Mouse (Mus musculus) MEL (cell line): ENCODE measurements around the gene Appbp2. TPM values are rescaled to one million over a fixed set of nuclear protein-coding genes. Genes with fewer than 3 reads are reported as not detected.

Source experiments
- DNase-seq: peaks from one replicate; pipeline ENCODE4 v3.0.0; 2011; ENCODE audit warnings: low read depth, low spot score
- H3K27ac ChIP-seq: 2 replicates; pipeline ENCODE4 v1.5.1; 2012; ENCODE audit warnings: low read depth, mild to moderate bottlenecking, control low read depth, low read length, moderate library complexity; ENCODE audit not compliant: control insufficient read depth
- H3K27me3 ChIP-seq, 2 experiments: fragments of 150-350 bp in 1 of 2; sonication (generic) in 1 of 2; 2 replicates each; pipeline ENCODE4 v1.6.1; 2012; ENCODE audit warnings: low read length in 2 of 2, mild to moderate bottlenecking in 2 of 2, improper control_type of control experiment in 1 of 2, moderate library complexity in 1 of 2; ENCODE audit not compliant: insufficient read depth in 2 of 2, control insufficient read depth in 1 of 2
- H3K36me3 ChIP-seq, 2 experiments: 2 replicates each; pipeline ENCODE4 v1.6.1; 2012 to 2014; ENCODE audit warnings: low read length in 2 of 2, improper control_type of control experiment in 1 of 2, inconsistent platforms in 1 of 2, mild to moderate bottlenecking in 1 of 2; ENCODE audit not compliant: insufficient read depth in 2 of 2, control insufficient read depth in 1 of 2
- H3K4me1 ChIP-seq, 2 experiments: fragments of 150-350 bp in 1 of 2; sonication (generic) in 1 of 2; 2 replicates each; pipeline ENCODE4 v1.6.1; 2012; ENCODE audit warnings: low read length in 2 of 2, improper control_type of control experiment in 1 of 2, mild to moderate bottlenecking in 1 of 2; ENCODE audit not compliant: insufficient read depth in 2 of 2, control insufficient read depth in 1 of 2
- H3K4me3 ChIP-seq, 2 experiments: fragments of 150-350 bp in 1 of 2; sonication (generic) in 1 of 2; 2 replicates each; pipeline ENCODE4 v1.5.1; 2012; ENCODE audit warnings: low read depth in 2 of 2, low read length in 2 of 2, mild to moderate bottlenecking in 2 of 2, moderate library complexity in 2 of 2, control low read depth in 1 of 2, improper control_type of control experiment in 1 of 2; ENCODE audit not compliant: control insufficient read depth in 1 of 2, insufficient read depth in 1 of 2
- H3K79me2 ChIP-seq: 2 replicates; pipeline ENCODE4 v1.6.1; 2012; ENCODE audit warnings: mild to moderate bottlenecking, low read length, moderate library complexity; ENCODE audit not compliant: control insufficient read depth, poor library complexity, insufficient read depth
- H3K9ac ChIP-seq: 2 replicates; pipeline ENCODE4 v1.6.1; 2012; ENCODE audit warnings: low read depth, mild to moderate bottlenecking, control low read depth, low read length, moderate library complexity; ENCODE audit not compliant: control insufficient read depth, poor library complexity, severe bottlenecking
- H3K9me3 ChIP-seq: fragments of 150-350 bp; sonication (generic); replicated peaks from 2 replicates; pipeline ENCODE4 v1.6.1; 2012; ENCODE audit warnings: mild to moderate bottlenecking, low read length, improper control_type of control experiment, moderate library complexity; ENCODE audit not compliant: insufficient read depth
- BHLHE40 ChIP-seq: IDR thresholded peaks from 2 replicates; pipeline ENCODE4 v1.6.1; 2012; ENCODE audit warnings: low read depth, mild to moderate bottlenecking, inconsistent platforms, low read length, improper control_type of control experiment, borderline replicate concordance
- CHD2 ChIP-seq: IDR thresholded peaks from 2 replicates; pipeline ENCODE4 v1.6.1; 2011; ENCODE audit warnings: low read length, improper control_type of control experiment
- CTCF ChIP-seq, 3 experiments: IDR thresholded peaks in 2 of 3; conservative IDR thresholded peaks in 1 of 3; 2 replicates each; pipeline ENCODE4 v1.5.1; 2011 to 2012; ENCODE audit warnings: low read length in 3 of 3, low read depth in 2 of 3, mild to moderate bottlenecking in 2 of 3, improper control_type of control experiment in 1 of 3, inconsistent platforms in 1 of 3, mixed read lengths in 1 of 3, moderate library complexity in 1 of 3; ENCODE audit not compliant: control insufficient read depth in 1 of 3, insufficient read depth in 1 of 3, poor library complexity in 1 of 3, severe bottlenecking in 1 of 3
- E2F4 ChIP-seq: IDR thresholded peaks from 2 replicates; pipeline ENCODE4 v1.6.1; 2011; ENCODE audit warnings: low read depth, low read length, improper control_type of control experiment, borderline replicate concordance
- EP300 ChIP-seq, 2 experiments: IDR thresholded peaks; 2 replicates each; pipeline ENCODE4 v1.6.1; 2011; ENCODE audit warnings: improper control_type of control experiment in 2 of 2, low read length in 2 of 2, low read depth in 1 of 2, mild to moderate bottlenecking in 1 of 2
- ETS1 ChIP-seq: IDR thresholded peaks from 2 replicates; pipeline ENCODE4 v1.6.1; 2012; ENCODE audit warnings: low read depth, mild to moderate bottlenecking, inconsistent platforms, low read length, improper control_type of control experiment, moderate library complexity
- GABPA ChIP-seq: IDR thresholded peaks from 2 replicates; pipeline ENCODE4 v1.6.1; 2012; ENCODE audit warnings: low read depth, mild to moderate bottlenecking, inconsistent platforms, low read length, improper control_type of control experiment, moderate library complexity
- HCFC1 ChIP-seq: IDR thresholded peaks from 2 replicates; pipeline ENCODE4 v1.6.1; 2012; ENCODE audit warnings: low read depth, mild to moderate bottlenecking, inconsistent platforms, low read length, improper control_type of control experiment, moderate library complexity
- MEF2A ChIP-seq: IDR thresholded peaks from 2 replicates; pipeline ENCODE4 v1.6.1; 2014; ENCODE audit warnings: low read depth, mild to moderate bottlenecking, inconsistent platforms, low read length, improper control_type of control experiment; ENCODE audit not compliant: poor library complexity, insufficient replicate concordance, severe bottlenecking; ENCODE audit errors: extremely low read depth
- MYB ChIP-seq: IDR thresholded peaks from 2 replicates; pipeline ENCODE4 v1.6.1; 2011; ENCODE audit warnings: mild to moderate bottlenecking, low read depth, low read length, improper control_type of control experiment
- MYC ChIP-seq: IDR thresholded peaks from 2 replicates; pipeline ENCODE4 v1.6.1; 2011; ENCODE audit warnings: low read depth, mild to moderate bottlenecking, low read length, improper control_type of control experiment, moderate library complexity
- NELFE ChIP-seq: IDR thresholded peaks from 2 replicates; pipeline ENCODE4 v1.6.1; 2011; ENCODE audit warnings: low read depth, low read length, improper control_type of control experiment
- POLR2A ChIP-seq, 2 experiments: IDR thresholded peaks; 2 replicates each; pipeline ENCODE4 v1.6.1; 2011 to 2012; ENCODE audit warnings: low read length in 2 of 2, mild to moderate bottlenecking in 2 of 2, control low read depth in 1 of 2, improper control_type of control experiment in 1 of 2, low read depth in 1 of 2, moderate library complexity in 1 of 2; ENCODE audit not compliant: control insufficient read depth in 1 of 2, insufficient read depth in 1 of 2, poor library complexity in 1 of 2
- RAD21 ChIP-seq: IDR thresholded peaks from 2 replicates; pipeline ENCODE4 v1.6.1; 2011; ENCODE audit warnings: mild to moderate bottlenecking, low read depth, low read length, improper control_type of control experiment
- SIN3A ChIP-seq: IDR thresholded peaks from 2 replicates; pipeline ENCODE4 v1.6.1; 2012; ENCODE audit warnings: low read length, improper control_type of control experiment, inconsistent platforms
- TAL1 ChIP-seq: IDR thresholded peaks from 2 replicates; pipeline ENCODE4 v1.6.1; 2012; ENCODE audit warnings: mild to moderate bottlenecking, inconsistent platforms, low read length, moderate library complexity, mixed read lengths
- TCF12 ChIP-seq: IDR thresholded peaks from 2 replicates; pipeline ENCODE4 v1.6.1; 2014; ENCODE audit warnings: low read depth, mild to moderate bottlenecking, inconsistent platforms, low read length, improper control_type of control experiment, moderate library complexity
- USF1 ChIP-seq: IDR thresholded peaks from 2 replicates; pipeline ENCODE4 v1.6.1; 2014; ENCODE audit warnings: low read depth, mild to moderate bottlenecking, inconsistent platforms, low read length, improper control_type of control experiment, moderate library complexity
- USF2 ChIP-seq, 2 experiments: IDR thresholded peaks; 2 replicates each; pipeline ENCODE4 v1.6.1; 2011 to 2012; ENCODE audit warnings: improper control_type of control experiment in 2 of 2, low read length in 2 of 2, borderline replicate concordance in 1 of 2, inconsistent platforms in 1 of 2, low read depth in 1 of 2, mild to moderate bottlenecking in 1 of 2; ENCODE audit not compliant: insufficient read depth in 1 of 2
- ZC3H11A ChIP-seq: IDR thresholded peaks from 2 replicates; pipeline ENCODE4 v1.6.1; 2012; ENCODE audit warnings: low read depth, mild to moderate bottlenecking, inconsistent platforms, low read length, improper control_type of control experiment
- ZKSCAN1 ChIP-seq: IDR thresholded peaks from 2 replicates; pipeline ENCODE4 v1.6.1; 2012; ENCODE audit warnings: low read depth, mild to moderate bottlenecking, inconsistent platforms, low read length, improper control_type of control experiment, moderate library complexity
- ZMIZ1 ChIP-seq: IDR thresholded peaks from 2 replicates; pipeline ENCODE4 v1.6.1; 2012; ENCODE audit warnings: low read depth, mild to moderate bottlenecking, inconsistent platforms, low read length, improper control_type of control experiment, moderate library complexity
- polyA plus RNA-seq, 2 experiments: library from polyadenylated mRNA; stranded (reverse) in 1 of 2; unstranded in 1 of 2; fragments of >175 nt in 1 of 2; fragments of >200 nt in 1 of 2; gene quantifications; 2 replicates each; pipeline versions ENCODE4 v1.2.1 to v1.2.4; 2012; ENCODE audit warnings: low replicate concordance in 2 of 2, low read depth in 1 of 2; ENCODE audit not compliant: insufficient read length in 2 of 2, insufficient read depth in 1 of 2, missing spikeins in 1 of 2
- total RNA-seq: library from RNA; depleted of rRNA; stranded (reverse); fragments of 300-350 nt; gene quantifications from 2 replicates; pipeline ENCODE4 v1.2.3, GENCODE M21; 2012

The Appbp2 gene
- total and polyA plus RNA-seq, 3 experiments: 25.5 to 157 (median 34.4) TPM

DNA sequence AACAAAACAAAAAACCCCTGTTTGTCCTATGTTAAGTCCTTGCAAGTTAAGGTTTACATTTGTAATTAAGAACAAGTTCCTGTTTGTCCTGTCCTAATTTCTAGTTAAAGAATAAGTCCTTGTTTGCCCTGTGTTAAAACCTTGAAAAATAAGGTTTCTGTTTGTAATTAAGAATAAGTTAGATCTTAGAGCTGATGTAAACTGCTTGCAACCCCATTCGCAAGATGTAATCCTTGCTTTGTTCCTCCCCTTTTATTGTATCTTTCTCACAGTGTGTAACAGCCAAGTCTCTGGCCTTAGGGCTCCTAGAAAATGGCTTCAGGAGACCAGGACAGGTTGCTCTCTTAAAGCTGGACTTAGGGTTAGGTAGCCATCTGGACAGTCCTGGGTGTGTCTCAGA is 32.5 kb upstream of the Appbp2 start:
- H3K4me3 ChIP-seq: no peak overlapping the region; a peak in 1 of 4 replicates
- H3K79me2 ChIP-seq: no peaks in the 10 kb centered on the region
- H3K4me1 ChIP-seq: peaks cover 0 to 6% of the 10 kb centered on the region in 2 experiments; a peak in 1 of 4 replicates
- H3K9me3 ChIP-seq: no peaks in the 10 kb centered on the region
- TF ChIP-seq ZMIZ1 (no peak), TCF12 (peak; percentile 22; the same call in 1 of the 2 replicates)
- no peaks in the 10 kb centered on the region for H3K27me3 ChIP-seq
- DNase-seq: no peak
- H3K9ac ChIP-seq: no peak overlapping the region; the same call in 1 of the 2 replicates
- H3K36me3 ChIP-seq: peaks cover 0 to 2% of the 10 kb centered on the region in 2 experiments; a peak in 1 of 4 replicates
- no peak overlapping the region for H3K27ac ChIP-seq

DNA sequence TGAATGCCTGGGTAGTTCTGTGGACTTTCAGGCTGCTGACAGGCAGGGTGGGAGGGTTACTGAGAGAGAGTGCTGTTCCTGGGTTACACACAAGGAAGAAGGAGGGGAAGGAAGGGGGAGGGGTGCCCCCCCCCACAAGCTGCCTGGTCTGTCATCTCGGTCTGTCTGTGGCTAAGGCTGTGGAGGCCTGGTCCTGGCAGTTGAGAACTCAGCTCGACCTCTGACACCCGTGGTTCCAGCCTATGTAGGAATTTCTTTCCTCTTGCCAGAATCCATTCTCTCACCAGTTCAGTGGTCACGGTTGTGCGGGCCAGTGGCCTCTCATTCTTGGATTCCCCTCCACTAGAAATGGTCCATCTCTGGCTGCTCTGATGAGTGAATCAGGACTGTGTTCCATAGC is 29.7 kb upstream of the Appbp2 start:
- TF ChIP-seq CTCF (IDR thresholded peaks at IDR 0.05 in 2 of 3, conservative IDR thresholded peaks at IDR 0.05 in 1 of 3; ENCODE audit: control insufficient read depth in 1 of 3, insufficient read depth in 1 of 3, low read depth in 2 of 3, low read length in 3 of 3, poor library complexity in 1 of 3, severe bottlenecking in 1 of 3): no peak
- TF ChIP-seq EP300 (IDR thresholded peaks at IDR 0.05; ENCODE audit: low read depth in 1 of 2, low read length in 2 of 2): no peak
- TF ChIP-seq ETS1: no peak
- TF ChIP-seq BHLHE40: no peak
- no peak for TF ChIP-seq CHD2
- TF ChIP-seq USF2 (IDR thresholded peaks at IDR 0.05; ENCODE audit: borderline replicate concordance in 1 of 2, insufficient read depth in 1 of 2, low read depth in 1 of 2, low read length in 2 of 2): no peak
- TF ChIP-seq TAL1: no peak
- no peak for TF ChIP-seq NELFE
- no peak for TF ChIP-seq RAD21
- TF ChIP-seq ZKSCAN1: no peak
- TF ChIP-seq ZC3H11A: no peak
- TF ChIP-seq MYC: no peak
- TF ChIP-seq POLR2A (IDR thresholded peaks at IDR 0.05; ENCODE audit: control insufficient read depth in 1 of 2, insufficient read depth in 1 of 2, low read depth in 1 of 2, low read length in 2 of 2, poor library complexity in 1 of 2): no peak
- TF ChIP-seq SIN3A: no peak
- no peak for TF ChIP-seq MEF2A
- no peak for TF ChIP-seq GABPA
- no peak for TF ChIP-seq HCFC1
- TF ChIP-seq E2F4: no peak
- TF ChIP-seq USF1: no peak
- TF ChIP-seq MYB: no peak
- H3K9me3 ChIP-seq: no peaks in the 10 kb centered on the region
- no peaks in the 10 kb centered on the region for H3K79me2 ChIP-seq
- H3K36me3 ChIP-seq: peaks cover 0 to 2% of the 10 kb centered on the region in 2 experiments; a peak in 1 of 4 replicates
- H3K4me3 ChIP-seq: no peak overlapping the region
- no peaks in the 10 kb centered on the region for H3K27me3 ChIP-seq
- H3K9ac ChIP-seq: no peak overlapping the region
- peaks cover 0 to 6% of the 10 kb centered on the region in 2 experiments; a peak in 1 of 4 replicates for H3K4me1 ChIP-seq
- no peak overlapping the region for H3K27ac ChIP-seq
- no peak for DNase-seq
